Mouse (Mus musculus) lung, adult 2 months (tissue): ENCODE data around the gene Tmem150a.

ENCODE experiments used
- CTCF ChIP-seq: fragments of 200-500 bp; IDR thresholded peaks from 2 replicates; pipeline ENCODE4 v1.5.1; 2011; ENCODE audit warnings: mild to moderate bottlenecking, low read length, control low read depth; ENCODE audit not compliant: insufficient read depth
- POLR2A ChIP-seq: fragments of 200-500 bp; IDR thresholded peaks from 2 replicates; pipeline ENCODE4 v1.6.1; 2011; ENCODE audit warnings: low read depth, mild to moderate bottlenecking, control low read depth, low read length, borderline replicate concordance; ENCODE audit errors: extremely low read depth

DNA sequence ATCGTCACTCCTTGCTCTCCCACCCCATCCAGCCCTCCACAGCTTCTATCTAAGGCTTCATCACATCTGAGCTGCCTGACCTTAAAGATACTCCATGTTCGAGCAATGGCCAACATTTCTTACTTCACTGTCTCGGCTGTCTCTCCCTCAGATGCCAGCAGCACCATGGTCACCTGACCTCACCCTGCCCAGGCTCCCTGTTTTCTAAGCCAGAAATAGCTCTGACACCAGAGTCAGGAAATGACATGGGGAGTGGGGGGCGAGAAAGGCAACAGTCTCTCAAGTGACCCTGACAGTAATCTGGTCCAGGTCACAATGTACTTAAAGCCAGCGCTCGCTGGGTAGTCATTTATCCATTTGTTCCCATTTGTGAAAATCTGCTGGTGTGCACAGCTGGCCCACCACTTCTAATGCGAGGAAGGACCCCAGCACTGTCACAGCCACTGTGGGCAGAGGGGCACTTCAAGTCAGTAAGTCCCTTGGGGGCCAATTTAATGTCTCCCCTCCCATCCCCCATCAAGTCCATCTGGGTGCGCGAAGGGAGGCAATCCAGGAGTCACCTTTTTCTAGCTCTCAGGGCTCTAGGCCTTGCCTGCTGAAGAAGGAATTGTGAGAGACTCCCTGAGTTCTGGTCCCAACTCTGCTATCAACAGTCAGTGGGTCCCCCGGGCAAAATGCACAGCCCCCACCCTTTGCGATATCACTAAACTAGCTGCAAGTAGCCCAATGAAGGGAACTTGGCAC lies 42.0 kb upstream of the Tmem150a start:
- TF ChIP-seq CTCF (no peak), POLR2A (peak; percentile 70; the same call in 1 of the 2 replicates)
